ENCODE assay signal across 30 mouse cellular contexts in genomic region chr11:99166241-99166640, GRCm38 (mm10). TPM values are rescaled to one million over a fixed set of nuclear protein-coding genes. Genes with fewer than 3 reads are reported as not detected.
DNase-seq lines count a peak whose midpoint lies in the region; ATAC-seq lines count a peak whose summit lies in the region.
"Had no signal": no experiment of that assay in that cellular context is flagged by ENCODE, and none has a peak within 500 bp of the region (broad histone marks: within the 10 kb centered on the region; RNA-seq: fewer than 3 reads in every experiment).

No protein-coding gene starts in this region.

- H3K9ac ChIP-seq in embryonic facial prominence, embryonic 12.5 days, result no peak overlapping the region
- H3K9ac ChIP-seq: embryonic facial prominence, embryonic 15.5 days; heart, embryonic 12.5 days; hindbrain, embryonic 14.5 days; limb, embryonic 13.5 days; lung, embryonic 15.5 days; midbrain, embryonic 15.5 days; neural tube, embryonic 12.5 days had no signal

- ATAC-seq in embryonic facial prominence, embryonic 12.5 days (ENCODE audit: insufficient number of reproducible peaks, insufficient read depth, low FRiP score, low TSS enrichment), result peak; percentile 22; the same call in 1 of the 2 replicates
- ATAC-seq: forebrain, embryonic 14.5 days; inflammation-experienced regulatory T-cells, adult 6 months; midbrain, embryonic 15.5 days had no signal

- peaks cover 3% of the 10 kb centered on the region; the same call in 1 of the 2 replicates for H3K27me3 ChIP-seq in embryonic facial prominence, embryonic 12.5 days
- no peaks in the 10 kb centered on the region for H3K27me3 ChIP-seq in embryonic facial prominence, embryonic 10.5 days (replicated peaks; ENCODE audit: low read depth, poor library complexity, severe bottlenecking)
- H3K27me3 ChIP-seq: embryonic facial prominence, embryonic 15.5 days; heart, embryonic 12.5 days; limb, embryonic 13.5 days; lung, embryonic 15.5 days; midbrain, embryonic 15.5 days; neural tube, embryonic 12.5 days had no signal

- H3K4me1 ChIP-seq in embryonic facial prominence, embryonic 12.5 days, result 0 out of 2 replicates have a peak, but pooled peaks cover 5% of the 10 kb centered on the region
- peaks cover 23% of the 10 kb centered on the region for H3K4me1 ChIP-seq in embryonic facial prominence, embryonic 10.5 days
- H3K4me1 ChIP-seq: embryonic facial prominence, embryonic 15.5 days; heart, embryonic 12.5 days; lung, embryonic 15.5 days; midbrain, embryonic 15.5 days; neural tube, embryonic 12.5 days had no signal

- 92% methylated on average over 7 of the region's 7 CpGs for WGBS in embryonic facial prominence, embryonic 12.5 days
- 96% methylated on average over 7 of the region's 7 CpGs for WGBS in embryonic facial prominence, embryonic 10.5 days

- no peak overlapping the region for H3K4me2 ChIP-seq in embryonic facial prominence, embryonic 12.5 days (replicated peaks)
- H3K4me2 ChIP-seq: embryonic facial prominence, embryonic 15.5 days; heart, embryonic 12.5 days; hindbrain, embryonic 14.5 days; limb, embryonic 13.5 days; liver, embryonic 11.5 days; lung, embryonic 15.5 days; midbrain, embryonic 15.5 days; neural tube, embryonic 12.5 days had no signal

- H3K27ac ChIP-seq in embryonic facial prominence, embryonic 12.5 days, result no peak overlapping the region
- no peak overlapping the region for H3K27ac ChIP-seq in embryonic facial prominence, embryonic 10.5 days (replicated peaks)
- H3K27ac ChIP-seq: embryonic facial prominence, embryonic 15.5 days; hindbrain, embryonic 14.5 days; layer of hippocampus, adult 2 months; limb, embryonic 13.5 days; lung, embryonic 15.5 days; midbrain, embryonic 10.5 days; midbrain, embryonic 15.5 days; neural tube, embryonic 12.5 days had no signal

- no peak for DNase-seq in embryonic facial prominence, embryonic 10.5 days (ENCODE audit: low spot score)
- DNase-seq in CD8-positive naive resting alpha-beta T cell, adult 2 months (ENCODE audit: low read depth in 2 of 2, low spot score in 2 of 2), result peak; percentile 66 to 70
- peak; percentile 64 for DNase-seq in naive thymus-derived CD4-positive, alpha-beta T cell, adult 2 months (ENCODE audit: low read depth)
- peak; percentile 58 for DNase-seq in thymus, postnatal 25 days
- DNase-seq in urinary bladder, adult 18-20 months (ENCODE audit: low spot score in 2 of 2), result no peak
- no peak for DNase-seq in right cerebral cortex, postnatal 10 days (ENCODE audit: low spot score in 2 of 2)
- DNase-seq in layer of hippocampus, adult 11-12 months (ENCODE audit: low spot score), result no peak
- DNase-seq: adrenal gland, postnatal 10 days; cerebellum, adult 11 months; cerebellum, postnatal 10 days; gastrocnemius, postnatal 25 days; heart, adult 18-20 months; heart, postnatal 10 days; kidney, adult 11 months; kidney, postnatal 25 days had no signal

- H3K9me3 ChIP-seq in embryonic facial prominence, embryonic 12.5 days, result no peaks in the 10 kb centered on the region
- H3K9me3 ChIP-seq in embryonic facial prominence, embryonic 10.5 days, result no peaks in the 10 kb centered on the region
- H3K9me3 ChIP-seq: embryonic facial prominence, embryonic 15.5 days; G1E; heart, embryonic 12.5 days; limb, embryonic 13.5 days; lung, embryonic 15.5 days; midbrain, embryonic 10.5 days; midbrain, embryonic 15.5 days; neural tube, embryonic 12.5 days had no signal

- no peak overlapping the region for H3K4me3 ChIP-seq in embryonic facial prominence, embryonic 12.5 days
- H3K4me3 ChIP-seq in embryonic facial prominence, embryonic 10.5 days, result no peak overlapping the region
- H3K4me3 ChIP-seq: embryonic facial prominence, embryonic 15.5 days; heart, embryonic 12.5 days; layer of hippocampus, adult 2 months; limb, embryonic 13.5 days; lung, embryonic 15.5 days; midbrain, embryonic 10.5 days; midbrain, embryonic 15.5 days; neural tube, embryonic 12.5 days had no signal

- no peaks in the 10 kb centered on the region for H3K36me3 ChIP-seq in embryonic facial prominence, embryonic 12.5 days
- H3K36me3 ChIP-seq in embryonic facial prominence, embryonic 10.5 days (replicated peaks), result no peaks in the 10 kb centered on the region
- H3K36me3 ChIP-seq: embryonic facial prominence, embryonic 15.5 days; G1E; heart, embryonic 12.5 days; limb, embryonic 13.5 days; lung, embryonic 15.5 days; midbrain, embryonic 10.5 days; midbrain, embryonic 15.5 days; neural tube, embryonic 12.5 days had no signal

RNA-seq across cellular contexts. Expression of gene Ccr7, which starts 11.4 kb away (rescaled TPM):
- 0.81 TPM in 2 replicates for polyA plus RNA-seq in embryonic facial prominence, embryonic 12.5 days (2016; fragmentation: Nextera tagmentation; extraction: Ambion mirVana)
- 0.50 and 0.78 TPM in 2 replicates for polyA plus RNA-seq in embryonic facial prominence, embryonic 10.5 days (2016; fragmentation: Nextera tagmentation; extraction: Ambion mirVana)
- polyA plus RNA-seq: forebrain, embryonic 14.5 days; G1E; hindbrain, embryonic 14.5 days; kidney, embryonic 14.5 days; midbrain, embryonic 15.5 days had no signal

Comparison
In these comparisons a context has a peak if more than half of its experiments do, and no peak if none do; other contexts are left out.
1. DNase-seq: peak in CD8-positive naive resting alpha-beta T cell, adult 2 months (2 of 2), naive thymus-derived CD4-positive, alpha-beta T cell, adult 2 months (single experiment) and thymus, postnatal 25 days (single experiment); none in embryonic facial prominence, embryonic 10.5 days (single experiment), urinary bladder, adult 18-20 months (0 of 2), right cerebral cortex, postnatal 10 days (0 of 2) and layer of hippocampus, adult 11-12 months (single experiment).